Mouse (Mus musculus): ENCODE data around the gene Capza2.

DNA sequence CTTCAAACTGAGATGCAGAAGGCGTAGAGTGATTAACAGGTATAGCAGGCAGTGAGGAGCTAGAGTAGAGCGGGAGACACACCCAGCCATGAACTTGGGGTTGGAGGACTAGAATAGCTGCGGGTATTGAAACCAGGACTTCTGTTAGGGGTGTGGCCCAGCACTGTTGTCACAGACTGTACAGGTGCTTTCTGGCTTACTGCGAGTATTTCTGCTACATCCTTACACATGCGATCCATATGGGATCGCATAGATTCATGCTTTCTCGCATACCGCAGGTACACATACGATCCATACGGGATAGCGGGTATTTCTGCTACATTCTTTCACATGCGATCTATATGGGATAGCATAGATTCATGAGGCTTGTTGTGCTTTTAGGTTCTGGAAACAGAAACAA is 32.3 kb downstream of the Capza2 start:
- TF ChIP-seq EP300 (IDR thresholded peaks at IDR 0.05; ENCODE audit: insufficient read depth, low read depth, low read length) (no peak), CTCF (IDR thresholded peaks at IDR 0.05) (no peak)
